Mouse (Mus musculus) cerebral cortex, adult 2 months (tissue): ENCODE results near the gene Rfc1.

Source experiments
- WGBS: fragments of 180-500 bp; shearing (Covaris S2); methylation state at CpG from one replicate; pipeline ENCODE4 v1.1.7; 2018; 5-methylcytosine and 5-hydroxymethylcytosine counted together

Rfc1 gene

GRCm38 (mm10) chr5:65299623-65300022 lies 35.8 kb downstream of the Rfc1 start:
- 91% methylated on average over 1 of the region's 1 CpGs for WGBS

- 94% methylated on average over 7 of the region's 7 CpGs for WGBS
Measured at GRCm38 (mm10) chr5:65298167-65298950, 37.1 kb downstream of the Rfc1 start.

- 29% methylated on average over 2 of the region's 2 CpGs for WGBS
Measured at GRCm38 (mm10) chr5:65294270-65294669, 41.2 kb downstream of the Rfc1 start.

GRCm38 (mm10) chr5:65293627-65294026 lies 41.8 kb downstream of the Rfc1 start:
- 70% methylated on average over 6 of the region's 6 CpGs for WGBS

- WGBS, result 89% methylated on average over 8 of the region's 8 CpGs
Measured at GRCm38 (mm10) chr5:65289009-65289408, 46.5 kb downstream of the Rfc1 start.

GRCm38 (mm10) chr5:65287751-65288701 lies 47.4 kb downstream of the Rfc1 start:
- 71% methylated on average over 24 of the region's 24 CpGs for WGBS

- WGBS, result 97% methylated on average over 3 of the region's 3 CpGs
Measured at GRCm38 (mm10) chr5:65284171-65284570, 51.3 kb downstream of the Rfc1 start.

- 81% methylated on average over 3 of the region's 3 CpGs for WGBS
Measured at GRCm38 (mm10) chr5:65281216-65281615, 54.3 kb downstream of the Rfc1 start.

GRCm38 (mm10) chr5:65279133-65279651 lies 56.3 kb downstream of the Rfc1 start:
- WGBS, result 67% methylated on average over 6 of the region's 6 CpGs

- WGBS, result 39% methylated on average over 3 of the region's 3 CpGs
Measured at GRCm38 (mm10) chr5:65273966-65274365, 61.5 kb downstream of the Rfc1 start.

GRCm38 (mm10) chr5:65257910-65258505 lies 77.5 kb downstream of the Rfc1 start:
- 90% methylated on average over 14 of the region's 14 CpGs for WGBS

- WGBS, result 77% methylated on average over 7 of the region's 7 CpGs
Measured at GRCm38 (mm10) chr5:65250185-65250855, 85.2 kb downstream of the Rfc1 start.

- WGBS, result 50% methylated on average over 3 of the region's 3 CpGs
Measured at GRCm38 (mm10) chr5:65247296-65247695, 88.2 kb downstream of the Rfc1 start.

- 37% methylated on average over 5 of the region's 5 CpGs for WGBS
Measured at GRCm38 (mm10) chr5:65242740-65243139, 92.7 kb downstream of the Rfc1 start.

- WGBS, result 64% methylated on average over 12 of the region's 12 CpGs
Measured at GRCm38 (mm10) chr5:65231289-65232003, 104.0 kb downstream of the Rfc1 start.

GRCm38 (mm10) chr5:65224056-65224455 lies 111.4 kb downstream of the Rfc1 start:
- 76% methylated on average over 5 of the region's 5 CpGs for WGBS

- WGBS, result 93% methylated on average over 7 of the region's 7 CpGs
Measured at GRCm38 (mm10) chr5:65221037-65221436, 114.4 kb downstream of the Rfc1 start.

GRCm38 (mm10) chr5:65217305-65218269 lies 117.9 kb downstream of the Rfc1 start:
- 74% methylated on average over 11 of the region's 11 CpGs for WGBS

- 22% methylated on average over 7 of the region's 7 CpGs for WGBS
Measured at GRCm38 (mm10) chr5:65213321-65213720, 122.1 kb downstream of the Rfc1 start.
